Mouse (Mus musculus) bone marrow, adult 2 months (tissue): ENCODE results near the gene Pcdh9.

Experiments
- CTCF ChIP-seq: fragments of 200-500 bp; IDR thresholded peaks from 2 replicates; pipeline ENCODE4 v1.5.1; 2011; ENCODE audit warnings: low read length, control low read depth; ENCODE audit not compliant: control insufficient read depth, insufficient read depth
- POLR2A ChIP-seq: fragments of 200-500 bp; IDR thresholded peaks from 2 replicates; pipeline ENCODE4 v1.6.1; 2011; ENCODE audit warnings: low read depth, mild to moderate bottlenecking, control low read depth, low read length, borderline replicate concordance; ENCODE audit not compliant: control insufficient read depth

DNA sequence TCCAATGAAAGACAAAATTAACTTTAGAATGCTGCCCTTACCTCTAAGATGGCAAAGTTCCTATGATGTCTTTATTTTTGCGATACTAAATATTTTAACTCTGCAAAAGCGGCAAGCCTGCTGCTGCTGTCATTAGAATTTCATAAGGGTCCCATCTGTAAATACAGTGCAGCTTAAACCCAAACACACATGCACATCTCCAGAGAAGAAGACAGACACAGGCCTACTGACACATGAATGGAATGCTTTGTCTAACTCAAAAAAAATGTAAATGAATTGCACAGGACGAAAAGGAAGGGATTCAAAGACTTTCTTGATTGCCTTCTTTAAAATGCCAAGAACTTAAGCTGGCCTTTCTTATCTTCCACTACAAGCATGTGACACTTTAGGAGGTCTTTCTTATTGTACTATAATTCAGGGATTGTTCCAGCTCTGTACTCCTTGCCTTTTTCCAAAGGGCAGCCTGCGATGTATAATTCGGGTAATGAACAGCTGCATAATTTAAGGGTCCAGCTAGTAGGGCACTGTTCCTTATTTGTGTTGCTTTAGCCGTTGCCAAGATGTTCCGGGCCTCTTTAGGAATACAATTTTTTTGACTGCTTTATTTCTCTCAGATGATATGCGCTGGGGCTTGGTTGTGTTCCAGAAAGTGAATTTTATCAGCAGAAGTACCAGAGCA lies 823.6 kb downstream of the Pcdh9 start:
- TF ChIP-seq CTCF (no peak), POLR2A (no peak)
